Mouse (Mus musculus): ENCODE data around the gene Rcan2.
"Not testable (repeated sequence)": the region's sequence is repeated elsewhere in the genome, so short reads cannot be mapped to it uniquely, and the experiment has no call there.

Rcan2 gene

GRCm38 (mm10) chr17:43825411-43825785, 24.2 kb downstream of the Rcan2 start:
- DNase-seq (ENCODE audit: low spot score) = not testable (repeated sequence)

- no peak for DNase-seq (ENCODE audit: low spot score)
Measured at GRCm38 (mm10) chr17:43827261-43827660, 26.1 kb downstream of the Rcan2 start.

- no peak for DNase-seq (ENCODE audit: low spot score)
Measured at GRCm38 (mm10) chr17:43832401-43833124, 31.4 kb downstream of the Rcan2 start.

- no peak for DNase-seq (ENCODE audit: low spot score)
Measured at GRCm38 (mm10) chr17:43840208-43840607, 39.1 kb downstream of the Rcan2 start.

- no peak for DNase-seq (ENCODE audit: low spot score)
Measured at GRCm38 (mm10) chr17:43846714-43847113, 45.6 kb downstream of the Rcan2 start.

GRCm38 (mm10) chr17:43848903-43849302, 47.8 kb downstream of the Rcan2 start:
- DNase-seq (ENCODE audit: low spot score) = no peak

- DNase-seq (ENCODE audit: low spot score) = no peak
Measured at GRCm38 (mm10) chr17:43855132-43855531, 54.0 kb downstream of the Rcan2 start.

- no peak for DNase-seq (ENCODE audit: low spot score)
Measured at GRCm38 (mm10) chr17:43856081-43856480, 54.9 kb downstream of the Rcan2 start.

GRCm38 (mm10) chr17:43868808-43869207, 67.7 kb downstream of the Rcan2 start:
- no peak for DNase-seq (ENCODE audit: low spot score)

- no peak for DNase-seq (ENCODE audit: low spot score)
Measured at GRCm38 (mm10) chr17:43869677-43870076, 68.5 kb downstream of the Rcan2 start.

- no peak for DNase-seq (ENCODE audit: low spot score)
Measured at GRCm38 (mm10) chr17:43874417-43874816, 73.3 kb downstream of the Rcan2 start.

- no peak for DNase-seq (ENCODE audit: low spot score)
Measured at GRCm38 (mm10) chr17:43877425-43877824, 76.3 kb downstream of the Rcan2 start.

GRCm38 (mm10) chr17:43883016-43883415, 81.9 kb downstream of the Rcan2 start:
- DNase-seq (ENCODE audit: low spot score) = no peak

GRCm38 (mm10) chr17:43886262-43886661, 85.1 kb downstream of the Rcan2 start:
- DNase-seq (ENCODE audit: low spot score) = no peak

- no peak for DNase-seq (ENCODE audit: low spot score)
Measured at GRCm38 (mm10) chr17:43887931-43888330, 86.8 kb downstream of the Rcan2 start.

GRCm38 (mm10) chr17:43897346-43897745, 96.2 kb downstream of the Rcan2 start:
- DNase-seq (ENCODE audit: low spot score) = no peak

- no peak for DNase-seq (ENCODE audit: low spot score)
Measured at GRCm38 (mm10) chr17:43899405-43900092, 98.4 kb downstream of the Rcan2 start.

- DNase-seq (ENCODE audit: low spot score) = no peak
Measured at GRCm38 (mm10) chr17:43900133-43900532, 99.0 kb downstream of the Rcan2 start.

- DNase-seq (ENCODE audit: low spot score) = no peak
Measured at GRCm38 (mm10) chr17:43901474-43901873, 100.3 kb downstream of the Rcan2 start.

GRCm38 (mm10) chr17:43903807-43904771, 102.9 kb downstream of the Rcan2 start:
- DNase-seq (ENCODE audit: low spot score) = no peak

GRCm38 (mm10) chr17:43904896-43905295, 103.7 kb downstream of the Rcan2 start:
- no peak for DNase-seq (ENCODE audit: low spot score)

GRCm38 (mm10) chr17:43906728-43907127, 105.6 kb downstream of the Rcan2 start:
- no peak for DNase-seq (ENCODE audit: low spot score)
